Mouse (Mus musculus): ENCODE results near the gene Bap1.

GRCm38 (mm10) chr14:31205244-31205561, 46.0 kb upstream of the Bap1 start:
- TF ChIP-seq CTCF (IDR thresholded peaks at IDR 0.05; ENCODE audit: insufficient read depth, low read length) (no peak), POLR2A (IDR thresholded peaks at IDR 0.05; ENCODE audit: borderline replicate concordance, extremely low read depth, low read depth, low read length) (0 out of 2 replicates have a peak, but pooled peaks have one; percentile 7)
